Mouse (Mus musculus) embryonic facial prominence, embryonic 15.5 days (tissue): Measurements from ENCODE around the gene Vmn1r69. TPM values are rescaled to one million over a fixed set of nuclear protein-coding genes. Genes with fewer than 3 reads are reported as not detected.

Experiments used
- ATAC-seq: fragments of 200-750 bp; cut with Nextera tagmentation; 2 replicates; pipeline ENCODE4 v1.8.0; 2017; ENCODE audit warnings: low read depth, moderate TSS enrichment; ENCODE audit not compliant: insufficient number of reproducible peaks, low FRiP score, low TSS enrichment
- H3K27ac ChIP-seq: fragments of 300-500 bp; sonication (generic); replicated peaks from 2 replicates; pipeline ENCODE4 v1.5.1; 2015; ENCODE audit warnings: mild to moderate bottlenecking, inconsistent platforms
- H3K27me3 ChIP-seq: fragments of 300-500 bp; sonication (generic); 2 replicates; pipeline ENCODE4 v1.6.1; 2015; ENCODE audit warnings: inconsistent platforms
- H3K36me3 ChIP-seq: fragments of 300-500 bp; sonication (generic); 2 replicates; pipeline ENCODE4 v1.6.1; 2015; ENCODE audit warnings: mild to moderate bottlenecking, inconsistent platforms
- H3K4me1 ChIP-seq: fragments of 300-500 bp; sonication (generic); 2 replicates; pipeline ENCODE4 v1.6.1; 2015; ENCODE audit warnings: inconsistent platforms
- H3K4me2 ChIP-seq: fragments of 300-500 bp; sonication (generic); replicated peaks from 2 replicates; pipeline ENCODE4 v1.6.1; 2015; ENCODE audit warnings: mild to moderate bottlenecking, inconsistent platforms
- H3K4me3 ChIP-seq: fragments of 300-500 bp; sonication (generic); replicated peaks from 2 replicates; pipeline ENCODE4 v1.5.1; 2015; ENCODE audit warnings: mild to moderate bottlenecking, inconsistent platforms
- H3K9ac ChIP-seq: fragments of 300-500 bp; sonication (generic); 2 replicates; pipeline ENCODE4 v1.6.1; 2015; ENCODE audit warnings: inconsistent platforms
- H3K9me3 ChIP-seq: fragments of 300-500 bp; sonication (generic); replicated peaks from 2 replicates; pipeline ENCODE4 v1.6.1; 2016; ENCODE audit warnings: inconsistent platforms
- WGBS: fragments of 180-500 bp; shearing (Covaris S2); methylation state at CpG from one replicate; pipeline ENCODE4 v1.1.7; 2015; 5-methylcytosine and 5-hydroxymethylcytosine counted together
- polyA plus RNA-seq: library from polyadenylated mRNA; unstranded; fragments of >200 nt; fragmentation: Nextera tagmentation; extraction: Ambion mirVana; gene quantifications from 2 replicates; pipeline ENCODE4 v1.2.1, GENCODE M21; 2015

The Vmn1r69 gene
- not detected in 2 replicates for polyA plus RNA-seq

- Histone ChIP-seq H3K9ac (no peak within 1 kb of the TSS), H3K9me3 (no peaks in the 10 kb centered on the region), H3K4me2 (no peak within 1 kb of the TSS), H3K27ac (no peak within 1 kb of the TSS), H3K4me1 (no peaks in the 10 kb centered on the region), H3K27me3 (no peaks in the 10 kb centered on the region), H3K4me3 (no peak within 1 kb of the TSS), H3K36me3 (no peaks in the 10 kb centered on the region)
- no peak for ATAC-seq
Observed at GRCm38 (mm10) chr7:10613559-10613958, at the start of gene Vmn1r69. Vmn1r69 (minus strand) TSS chr7:10613659.

GRCm38 (mm10) chr7:10631232-10631631 lies 17.8 kb upstream of the Vmn1r69 start, which contains the start of gene Vmn1r70:
Vmn1r70 (plus strand) TSS chr7:10631532.
- no peaks in the 10 kb centered on the region for H3K9me3 ChIP-seq
- H3K9ac ChIP-seq = no peak within 1 kb of the TSS
- no peak for ATAC-seq
- H3K4me2 ChIP-seq = no peak within 1 kb of the TSS
- 57% methylated on average over 1 of the region's 1 CpGs for whole genome bisulfite sequencing
- H3K27me3 ChIP-seq = no peaks in the 10 kb centered on the region
- H3K27ac ChIP-seq = no peak within 1 kb of the TSS
- no peaks in the 10 kb centered on the region for H3K36me3 ChIP-seq
- H3K4me1 ChIP-seq = no peaks in the 10 kb centered on the region
- no peak within 1 kb of the TSS for H3K4me3 ChIP-seq

DNA sequence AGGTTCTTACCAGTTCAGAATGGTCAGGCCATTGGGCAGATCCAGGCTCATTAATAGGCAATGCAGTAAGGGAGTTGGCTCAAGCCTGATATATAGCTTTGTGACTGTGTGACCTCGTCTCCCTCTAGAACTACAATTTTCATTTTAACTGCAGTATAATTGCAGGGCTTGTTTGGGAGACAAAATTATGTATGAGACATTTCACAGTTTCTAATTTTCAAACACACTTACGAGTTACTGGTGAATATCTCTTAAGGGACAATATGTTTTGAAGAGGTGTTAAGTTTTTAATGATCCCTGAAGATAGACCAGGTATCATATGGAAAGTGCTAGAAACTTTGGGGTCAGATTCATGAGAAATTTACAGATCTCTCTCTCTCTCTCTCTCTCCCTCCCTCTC lies 55.1 kb downstream of the Vmn1r69 start, which contains the start of gene Vmn1r68:
Vmn1r68 (minus strand) TSS at position 101 of the 400 bp plus-strand sequence.
- WGBS = 64% methylated on average over 2 of the region's 2 CpGs
- no peak for ATAC-seq

More for the DNA sequence above, 55.1 kb downstream of the Vmn1r69 start, which contains the start of gene Vmn1r68:
- Histone ChIP-seq H3K27me3 (no peaks in the 10 kb centered on the region), H3K4me2 (no peak within 1 kb of the TSS), H3K36me3 (no peaks in the 10 kb centered on the region), H3K27ac (no peak within 1 kb of the TSS), H3K4me3 (no peak within 1 kb of the TSS), H3K4me1 (no peaks in the 10 kb centered on the region), H3K9ac (no peak within 1 kb of the TSS), H3K9me3 (no peaks in the 10 kb centered on the region)

Other genes starting within 250 kb of the Vmn1r69 start
- gene Vmn1r67, start 170.3 kb downstream of the Vmn1r69 start, polyA plus RNA-seq = not detected in 2 replicates
- gene Zik1, start 118.3 kb downstream of the Vmn1r69 start, polyA plus RNA-seq = 11.3 TPM in 2 replicates
- not detected in 2 replicates for gene Vmn1r68, start 55.2 kb downstream of the Vmn1r69 start, polyA plus RNA-seq
- not detected in 2 replicates for gene Vmn1r70, start 17.9 kb upstream of the Vmn1r69 start, polyA plus RNA-seq
- not detected in 2 replicates for gene Nlrp4b, start 74.1 kb upstream of the Vmn1r69 start, polyA plus RNA-seq
- 0.13 TPM in 1 of 2 replicates, not detected in the other for gene Vmn1r71, start 140.7 kb upstream of the Vmn1r69 start, polyA plus RNA-seq